Mouse (Mus musculus): ENCODE results near the gene Maz. TPM values are rescaled to one million over a fixed set of nuclear protein-coding genes. Genes with fewer than 3 reads are reported as not detected.

The Maz gene
- polyA plus RNA-seq (2016; fragmentation: Nextera tagmentation; extraction: Ambion mirVana): 66.7 and 83.1 TPM in 2 replicates

- Histone ChIP-seq H3K27me3 (ENCODE audit: insufficient read depth, poor library complexity, severe bottlenecking) (no peaks in the 10 kb centered on the region), H3K4me1 (replicated peaks) (peaks cover 50% of the 10 kb centered on the region), H3K9me3 (no peaks in the 10 kb centered on the region), H3K4me3 (peak within 1 kb of the TSS; percentile 90), H3K27ac (peak within 1 kb of the TSS; percentile 100), H3K36me3 (peaks cover 81% of the 10 kb centered on the region)
- under 1% methylated on average over 57 of the region's 63 CpGs for WGBS
- DNase-seq (ENCODE audit: low spot score): peak; percentile 100
Measured at GRCm38 (mm10) chr7:127026984-127027726, at the start of gene Maz. TSS of gene Maz (minus strand) at chr7:127027037.

- Histone ChIP-seq H3K9me3 (no peaks in the 10 kb centered on the region), H3K27ac (no peak overlapping the region), H3K4me1 (replicated peaks) (no peaks in the 10 kb centered on the region), H3K27me3 (ENCODE audit: insufficient read depth, poor library complexity, severe bottlenecking) (no peaks in the 10 kb centered on the region), H3K36me3 (no peaks in the 10 kb centered on the region), H3K4me3 (no peak overlapping the region)
- WGBS: 96% methylated on average over 5 of the region's 5 CpGs
- DNase-seq (ENCODE audit: low spot score): no peak
Measured at GRCm38 (mm10) chr7:127076188-127076587, 49.4 kb upstream of the Maz start.

DNA sequence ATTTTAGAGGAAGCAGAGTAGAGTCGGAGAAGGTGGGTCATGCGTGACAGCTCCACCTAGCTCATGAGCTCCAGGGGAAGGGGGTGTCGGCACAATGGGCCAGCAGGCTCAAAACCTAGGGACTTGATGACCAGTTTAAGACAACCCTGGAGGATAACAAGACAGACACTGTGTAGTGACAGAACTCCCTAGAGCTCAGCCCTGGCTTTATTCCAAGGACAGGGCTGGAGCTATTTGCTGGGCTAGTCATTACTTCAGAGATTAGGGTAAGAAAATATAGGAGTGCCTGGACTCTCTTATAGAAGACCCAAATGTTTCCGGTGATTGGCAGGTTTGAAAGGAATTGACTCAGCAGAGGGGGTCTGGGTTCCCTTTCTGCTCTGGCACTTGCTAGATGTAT is 46.4 kb upstream of the Maz start:
- Histone ChIP-seq H3K4me3 (no peak overlapping the region), H3K27ac (no peak overlapping the region), H3K36me3 (no peaks in the 10 kb centered on the region), H3K27me3 (ENCODE audit: insufficient read depth, poor library complexity, severe bottlenecking) (no peaks in the 10 kb centered on the region), H3K9me3 (no peaks in the 10 kb centered on the region), H3K4me1 (replicated peaks) (no peaks in the 10 kb centered on the region)
- no peak for DNase-seq (ENCODE audit: low spot score)
- WGBS: 86% methylated on average over 4 of the region's 4 CpGs

- no peak overlapping the region for H3K4me3 ChIP-seq
Measured at GRCm38 (mm10) chr7:127070871-127071413, 44.1 kb upstream of the Maz start.

DNA sequence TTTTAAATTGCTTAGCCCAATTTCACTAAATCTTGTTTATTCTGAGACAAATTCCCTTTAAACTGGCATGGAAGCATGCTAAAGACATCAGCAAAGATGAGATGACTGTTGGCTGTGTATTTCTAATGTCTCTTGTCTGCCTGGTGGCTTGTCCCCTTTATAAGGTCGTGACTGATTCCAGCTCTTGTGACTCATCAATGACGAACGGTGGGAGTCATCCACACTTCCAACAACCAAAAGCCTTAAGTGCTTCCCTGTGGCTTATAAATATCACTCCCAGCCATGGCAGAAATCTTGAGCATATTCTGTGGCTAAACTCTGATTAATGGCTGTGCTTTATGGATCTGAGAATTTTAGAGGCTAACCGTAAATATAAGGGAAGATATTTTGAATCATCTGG is 39.5 kb upstream of the Maz start:
- Histone ChIP-seq H3K4me1 (replicated peaks) (no peaks in the 10 kb centered on the region), H3K27ac (no peak overlapping the region), H3K4me3 (no peak overlapping the region), H3K36me3 (no peaks in the 10 kb centered on the region), H3K9me3 (no peaks in the 10 kb centered on the region), H3K27me3 (ENCODE audit: insufficient read depth, poor library complexity, severe bottlenecking) (no peaks in the 10 kb centered on the region)
- no peak for DNase-seq (ENCODE audit: low spot score)
- WGBS: 83% methylated on average over 4 of the region's 4 CpGs

More at GRCm38 (mm10) chr7:127070871-127071413, 44.1 kb upstream of the Maz start:
- WGBS: 74% methylated on average over 4 of the region's 4 CpGs
- Histone ChIP-seq H3K4me1 (replicated peaks) (no peaks in the 10 kb centered on the region), H3K27ac (no peak overlapping the region), H3K36me3 (no peaks in the 10 kb centered on the region), H3K9me3 (no peaks in the 10 kb centered on the region), H3K27me3 (ENCODE audit: insufficient read depth, poor library complexity, severe bottlenecking) (no peaks in the 10 kb centered on the region)
- DNase-seq (ENCODE audit: low spot score): no peak

GRCm38 (mm10) chr7:127065538-127065937 is 38.7 kb upstream of the Maz start:
- Histone ChIP-seq H3K36me3 (no peaks in the 10 kb centered on the region), H3K4me3 (no peak overlapping the region), H3K27ac (no peak overlapping the region), H3K27me3 (ENCODE audit: insufficient read depth, poor library complexity, severe bottlenecking) (no peaks in the 10 kb centered on the region), H3K4me1 (replicated peaks) (no peaks in the 10 kb centered on the region), H3K9me3 (no peaks in the 10 kb centered on the region)
- no peak for DNase-seq (ENCODE audit: low spot score)
- WGBS: 86% methylated on average over 6 of the region's 6 CpGs

DNA sequence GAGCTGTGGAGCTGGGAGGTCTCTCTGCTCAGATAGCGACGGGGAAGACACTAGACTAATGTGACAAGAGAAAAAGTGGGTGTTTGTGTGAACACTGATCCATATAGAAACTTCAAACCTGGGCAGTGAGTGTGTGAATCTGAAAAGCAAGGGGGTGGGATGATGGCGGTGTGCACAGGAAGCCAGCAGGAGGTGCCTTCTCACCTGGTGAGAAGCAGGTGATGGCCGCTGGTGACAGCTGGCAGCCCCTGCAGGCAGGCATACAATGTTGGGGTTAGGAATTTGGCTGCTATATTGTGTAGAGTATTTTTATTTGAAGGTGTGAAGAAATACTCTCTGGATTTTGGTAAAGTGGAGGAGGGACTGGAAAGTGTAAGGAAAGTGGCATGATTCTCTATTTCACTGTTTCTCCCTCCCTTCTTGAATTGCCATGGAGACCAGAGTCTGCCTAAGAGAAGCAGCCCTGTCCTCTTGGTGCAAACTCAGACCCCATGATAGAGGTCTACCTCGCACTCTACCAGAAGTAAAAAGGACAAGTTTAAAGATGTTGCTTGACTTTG is 28.3 kb upstream of the Maz start:
- H3K4me3 ChIP-seq: no peak overlapping the region
- no peak overlapping the region for H3K27ac ChIP-seq
- WGBS: 77% methylated on average over 5 of the region's 5 CpGs
- H3K4me1 ChIP-seq (replicated peaks): no peaks in the 10 kb centered on the region
- no peaks in the 10 kb centered on the region for H3K9me3 ChIP-seq
- H3K27me3 ChIP-seq (ENCODE audit: insufficient read depth, poor library complexity, severe bottlenecking): no peaks in the 10 kb centered on the region
- DNase-seq (ENCODE audit: low spot score): no peak
- H3K36me3 ChIP-seq: no peaks in the 10 kb centered on the region

GRCm38 (mm10) chr7:127041851-127042672 is 15.2 kb upstream of the Maz start, which contains the start of gene Kif22:
TSS of gene Kif22 (minus strand) at chr7:127042471.
- Histone ChIP-seq H3K4me3 (peak within 1 kb of the TSS; percentile 96), H3K36me3 (peaks cover 34% of the 10 kb centered on the region), H3K9me3 (no peaks in the 10 kb centered on the region), H3K27me3 (ENCODE audit: insufficient read depth, poor library complexity, severe bottlenecking) (no peaks in the 10 kb centered on the region), H3K27ac (peak within 1 kb of the TSS; percentile 96), H3K4me1 (replicated peaks) (peaks cover 23% of the 10 kb centered on the region)
- WGBS: under 1% methylated on average over 53 of the region's 53 CpGs
- peak; percentile 92 for DNase-seq (ENCODE audit: low spot score)

DNA sequence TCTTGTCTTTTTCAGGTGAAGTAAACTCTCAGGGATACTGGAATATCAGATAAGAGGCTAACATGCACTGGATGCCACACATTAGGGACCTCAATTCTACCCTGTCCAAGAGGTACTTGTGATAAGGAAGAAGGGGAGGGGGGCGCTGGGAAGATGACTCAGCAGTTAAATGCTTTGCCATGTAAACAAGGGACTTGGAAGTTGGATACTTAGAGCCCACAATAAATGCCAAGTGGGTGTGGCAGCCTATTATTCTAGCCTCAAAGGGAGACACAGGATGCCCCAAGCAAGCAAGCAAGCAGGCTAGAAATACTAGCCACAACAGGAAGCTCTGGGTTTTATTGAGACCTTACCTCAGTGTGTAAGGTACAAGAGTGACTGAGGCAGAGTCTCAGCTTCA is 4.4 kb upstream of the Maz start:
- H3K27me3 ChIP-seq (ENCODE audit: insufficient read depth, poor library complexity, severe bottlenecking): no peaks in the 10 kb centered on the region
- no peaks in the 10 kb centered on the region for H3K9me3 ChIP-seq
- no peak overlapping the region for H3K4me3 ChIP-seq
- WGBS: 81% methylated on average over 1 of the region's 1 CpGs
- DNase-seq (ENCODE audit: low spot score): no peak
- H3K36me3 ChIP-seq: peaks cover 86% of the 10 kb centered on the region
- H3K4me1 ChIP-seq (replicated peaks): peaks cover 17% of the 10 kb centered on the region
- no peak overlapping the region for H3K27ac ChIP-seq

GRCm38 (mm10) chr7:127030172-127030571 is 3.3 kb upstream of the Maz start:
- Histone ChIP-seq H3K27ac (no peak overlapping the region), H3K4me3 (no peak overlapping the region), H3K36me3 (peaks cover 81% of the 10 kb centered on the region), H3K4me1 (replicated peaks) (peaks cover 20% of the 10 kb centered on the region), H3K9me3 (no peaks in the 10 kb centered on the region), H3K27me3 (ENCODE audit: insufficient read depth, poor library complexity, severe bottlenecking) (no peaks in the 10 kb centered on the region)
- WGBS: 100% methylated on average over 1 of the region's 1 CpGs
- no peak for DNase-seq (ENCODE audit: low spot score)

DNA sequence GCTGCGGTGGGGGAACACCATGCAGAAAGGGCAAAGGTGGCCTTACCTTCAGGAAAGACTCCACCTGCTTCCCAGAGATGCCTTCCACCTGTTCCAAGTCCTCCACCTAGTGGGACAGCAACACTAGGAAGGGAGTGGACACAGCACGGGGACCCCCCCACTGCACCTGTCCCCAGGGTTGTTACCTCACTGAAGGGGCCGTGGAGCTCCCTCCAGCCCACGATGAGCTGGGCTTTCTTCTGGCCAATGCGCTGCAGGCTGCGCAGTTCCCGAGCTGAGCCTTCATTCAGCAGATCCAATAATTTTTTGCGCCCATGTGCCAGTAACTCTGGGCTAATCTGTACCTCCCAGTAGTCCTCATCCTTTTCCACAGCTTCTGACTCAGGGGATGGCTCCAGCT is 1.0 kb upstream of the Maz start:
- 79% methylated on average over 8 of the region's 8 CpGs for WGBS
- no peaks in the 10 kb centered on the region for H3K27me3 ChIP-seq (ENCODE audit: insufficient read depth, poor library complexity, severe bottlenecking)
- H3K27ac ChIP-seq: peak overlapping the region; percentile 100
- no peak for DNase-seq (ENCODE audit: low spot score)
- H3K4me1 ChIP-seq (replicated peaks): peaks cover 43% of the 10 kb centered on the region
- peak overlapping the region; percentile 90 for H3K4me3 ChIP-seq
- peaks cover 81% of the 10 kb centered on the region for H3K36me3 ChIP-seq
- no peaks in the 10 kb centered on the region for H3K9me3 ChIP-seq

DNA sequence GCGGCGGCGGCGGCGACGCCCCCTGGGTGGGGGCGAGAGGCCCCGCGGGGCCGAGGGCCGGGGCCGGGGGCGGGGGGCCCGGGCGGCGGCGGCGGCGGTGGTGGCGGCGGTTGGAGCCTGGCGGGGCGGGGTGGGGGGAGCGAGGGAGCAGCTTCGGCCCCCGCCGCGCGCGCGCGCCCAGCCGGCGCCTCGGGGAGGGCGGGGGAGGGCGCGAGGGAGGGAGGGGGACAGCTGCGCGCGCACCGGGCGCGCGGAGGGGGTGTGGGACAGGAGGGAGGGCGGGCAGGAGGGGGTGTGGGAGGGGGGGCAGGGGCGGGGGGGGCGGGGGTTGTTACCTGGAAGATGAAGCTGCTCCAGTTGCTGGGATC is 237 bp downstream of the Maz start:
- Histone ChIP-seq H3K9me3 (no peaks in the 10 kb centered on the region), H3K36me3 (peaks cover 80% of the 10 kb centered on the region), H3K4me1 (replicated peaks) (peaks cover 56% of the 10 kb centered on the region), H3K27me3 (ENCODE audit: insufficient read depth, poor library complexity, severe bottlenecking) (no peaks in the 10 kb centered on the region), H3K27ac (peak overlapping the region; percentile 100), H3K4me3 (peak overlapping the region; percentile 90)
- WGBS: 8% methylated on average over 36 of the region's 48 CpGs
- DNase-seq (ENCODE audit: low spot score): no peak

Data from hindbrain, embryonic 10.5 days (tissue).